Mouse (Mus musculus) splenic B cell, adult 2 months (primary cell): Measurements from ENCODE around the gene Atp11c.
A peak's percentile ranks its signal among the peaks of the same experiment; 100 is the strongest.

Source experiments
- DNase-seq: peaks from one replicate; pipeline ENCODE4 v3.0.0-alpha.2; 2011; ENCODE audit warnings: low read depth, low spot score
- H3K27me3 ChIP-seq: 2 replicates; pipeline ENCODE4 v1.6.1; 2012; ENCODE audit warnings: mild to moderate bottlenecking, low read length, moderate library complexity, mixed read lengths; ENCODE audit not compliant: control insufficient read depth, poor library complexity, insufficient read depth, severe bottlenecking
- H3K36me3 ChIP-seq: 2 replicates; pipeline ENCODE4 v1.6.1; 2012; ENCODE audit warnings: mild to moderate bottlenecking, low read length, moderate library complexity, mixed read lengths; ENCODE audit not compliant: control insufficient read depth, poor library complexity, insufficient read depth, severe bottlenecking

The Atp11c gene

GRCm38 (mm10) chrX:60414563-60415111 is 177.9 kb downstream of the Atp11c start:
- no peak for DNase-seq
- Histone ChIP-seq H3K36me3 (no peaks in the 10 kb centered on the region), H3K27me3 (no peaks in the 10 kb centered on the region)

DNA sequence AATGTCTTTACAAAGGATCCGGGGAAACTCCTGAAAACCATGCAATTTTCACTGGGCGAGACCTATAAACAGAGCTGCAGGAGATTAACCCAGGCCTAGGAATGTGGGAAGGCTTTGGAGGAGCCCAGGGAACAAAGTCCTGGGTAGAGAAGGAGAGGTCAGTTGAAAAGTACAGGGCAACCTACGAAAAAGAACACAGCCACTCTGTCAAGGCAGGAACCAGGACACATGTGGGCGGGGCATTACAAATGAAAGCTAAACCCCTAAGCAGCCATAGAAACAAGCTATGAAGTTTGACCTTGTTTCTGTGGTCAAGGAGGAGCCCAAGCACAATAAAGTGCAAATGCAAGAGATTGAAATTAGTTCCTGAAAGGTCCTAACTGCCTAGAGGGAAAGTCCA is 186.8 kb downstream of the Atp11c start:
- Histone ChIP-seq H3K36me3 (no peaks in the 10 kb centered on the region), H3K27me3 (no peaks in the 10 kb centered on the region)
- no peak for DNase-seq

GRCm38 (mm10) chrX:60404668-60405044 is 187.8 kb downstream of the Atp11c start:
- H3K36me3 ChIP-seq: no peaks in the 10 kb centered on the region
- peak; percentile 92 for DNase-seq
- no peaks in the 10 kb centered on the region for H3K27me3 ChIP-seq

DNA sequence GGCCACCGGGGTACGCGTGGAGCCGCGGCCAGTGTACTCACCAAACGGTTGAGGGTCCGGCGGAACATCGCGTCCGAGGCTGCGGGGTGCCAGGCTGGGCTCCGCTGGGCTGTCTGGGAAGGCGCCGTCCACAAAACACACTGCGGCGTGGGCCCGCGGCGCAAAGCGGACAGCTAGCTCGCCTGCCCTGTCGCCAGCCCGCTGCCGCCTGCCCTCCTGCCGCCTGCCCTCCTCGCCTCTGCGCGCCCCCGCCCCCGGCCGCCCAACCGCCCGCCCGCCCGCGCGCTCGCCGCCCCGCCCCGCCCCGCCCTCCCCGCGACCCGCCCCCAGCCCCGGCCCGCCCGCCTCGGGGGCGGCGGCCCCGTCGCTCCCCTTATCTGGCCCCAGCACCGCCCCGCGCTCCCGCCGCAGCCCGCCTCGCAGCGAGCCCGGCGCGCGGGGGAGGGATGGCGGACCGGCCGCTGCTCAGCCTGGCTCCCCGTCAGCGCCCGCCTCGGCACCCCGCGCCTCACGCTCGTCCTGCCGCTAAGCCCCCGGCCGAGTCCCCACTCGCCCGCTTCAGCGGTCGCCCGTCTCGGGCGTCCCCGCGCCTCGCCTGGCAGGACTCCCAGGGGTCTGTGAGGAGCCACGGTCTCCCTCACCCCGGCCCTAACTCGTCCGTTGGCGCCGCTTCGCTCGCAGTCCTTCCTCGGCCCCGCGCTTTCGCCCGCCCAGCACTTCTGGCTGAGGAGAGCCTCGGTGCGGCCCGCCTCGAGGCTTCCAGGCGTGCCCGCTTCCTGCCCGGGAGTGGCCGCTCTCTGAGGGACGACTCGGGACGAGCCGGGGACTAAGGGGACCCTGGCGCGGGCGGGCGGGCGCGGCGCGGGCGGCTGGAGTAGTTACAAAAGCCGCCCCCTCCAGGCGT is 188.5 kb downstream of the Atp11c start:
- Histone ChIP-seq H3K36me3 (no peaks in the 10 kb centered on the region), H3K27me3 (no peaks in the 10 kb centered on the region)
- peak; percentile 62 for DNase-seq

DNA sequence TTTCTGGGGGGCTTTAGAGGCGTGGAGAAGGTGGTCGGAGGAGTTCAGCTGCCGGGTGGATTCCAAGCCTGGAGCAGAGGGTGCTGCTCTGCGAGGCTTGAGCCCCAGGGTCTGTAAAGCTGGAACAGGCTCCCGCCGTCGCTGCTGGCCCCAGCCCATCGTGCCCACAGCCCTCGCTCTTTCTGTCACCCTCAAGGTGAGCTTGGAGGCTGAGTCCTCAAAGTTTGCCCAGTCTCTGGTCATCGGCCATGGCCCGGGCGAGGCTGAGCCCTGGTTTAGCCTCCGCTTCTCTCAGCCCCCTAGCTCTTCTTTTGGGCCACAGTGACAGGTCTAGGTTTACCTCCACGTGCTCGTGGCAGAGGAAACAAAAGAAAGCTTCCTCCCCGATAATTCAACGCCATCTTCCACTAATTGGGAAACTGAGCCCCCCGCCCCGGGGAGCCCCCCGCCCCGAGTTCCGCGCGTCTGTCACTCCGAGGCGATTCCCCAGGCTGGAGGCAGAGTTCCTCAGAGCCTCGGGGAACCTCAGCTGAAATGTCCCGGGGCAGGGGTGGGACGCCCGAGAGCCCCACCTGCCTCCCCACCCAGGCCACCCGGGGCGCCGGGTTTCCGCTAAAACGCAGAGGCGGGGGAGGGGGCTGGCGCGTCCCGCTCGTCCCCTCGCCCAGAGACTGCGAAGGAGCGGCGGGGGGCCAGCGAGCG is 189.3 kb downstream of the Atp11c start:
- Histone ChIP-seq H3K36me3 (no peaks in the 10 kb centered on the region), H3K27me3 (no peaks in the 10 kb centered on the region)
- peak; percentile 10 for DNase-seq

DNA sequence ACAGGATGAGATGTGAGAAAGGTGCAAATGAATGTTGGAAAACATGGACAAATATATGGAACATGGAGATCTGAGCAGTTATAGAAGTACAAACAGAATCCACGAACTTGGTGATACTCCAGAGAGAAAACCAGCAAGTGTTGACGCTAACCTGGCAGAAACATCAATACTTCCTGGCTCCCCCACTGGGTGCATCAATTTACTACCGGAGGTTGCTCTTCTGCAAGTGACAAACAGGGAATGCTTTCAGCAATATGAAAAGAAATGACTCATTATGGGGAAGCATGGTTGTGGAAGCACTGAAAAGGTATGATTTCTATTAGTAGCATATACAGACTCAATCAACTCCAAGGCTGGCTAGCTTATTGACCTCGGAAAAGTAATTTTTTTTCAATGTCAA is 198.2 kb downstream of the Atp11c start:
- H3K27me3 ChIP-seq: no peaks in the 10 kb centered on the region
- no peak for DNase-seq
- no peaks in the 10 kb centered on the region for H3K36me3 ChIP-seq

DNA sequence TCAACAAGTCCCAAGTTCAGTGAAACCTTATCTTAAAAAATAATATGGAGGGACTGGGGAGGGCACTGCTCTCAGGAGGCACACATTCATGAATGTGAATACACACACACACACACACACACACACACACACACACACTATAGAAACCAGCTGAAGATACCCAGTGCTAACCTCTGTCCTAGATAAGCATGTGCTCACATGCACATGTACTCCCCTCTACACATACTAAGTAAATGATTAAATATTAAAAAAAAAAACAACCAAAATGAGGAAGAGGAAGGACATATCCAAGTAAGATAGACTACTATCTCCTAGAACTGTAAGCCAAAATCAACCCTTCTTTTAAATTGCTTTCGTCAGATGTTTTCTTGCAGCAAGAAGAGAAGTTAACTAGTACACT is 205.6 kb downstream of the Atp11c start:
- H3K27me3 ChIP-seq: no peaks in the 10 kb centered on the region
- no peak for DNase-seq
- no peaks in the 10 kb centered on the region for H3K36me3 ChIP-seq

DNA sequence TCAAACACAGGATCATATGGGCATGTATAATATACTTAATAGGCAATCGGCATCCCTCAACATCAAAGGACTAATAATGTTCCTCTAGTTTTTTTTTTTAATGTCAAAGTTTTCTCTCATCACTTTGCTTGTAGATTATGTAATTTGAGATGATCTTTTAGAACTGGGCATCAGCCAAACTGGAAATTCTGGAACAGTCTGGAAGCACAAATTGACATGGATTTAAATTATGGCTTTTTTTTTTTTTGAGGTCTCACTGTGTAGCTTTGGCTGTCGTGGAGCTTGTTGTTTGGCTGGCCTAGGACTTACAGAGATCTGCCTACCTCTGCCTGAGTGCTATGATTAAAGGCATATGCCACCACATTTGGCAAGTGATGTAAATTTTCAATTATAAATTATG is 210.8 kb downstream of the Atp11c start:
- no peaks in the 10 kb centered on the region for H3K27me3 ChIP-seq
- H3K36me3 ChIP-seq: no peaks in the 10 kb centered on the region
- DNase-seq: no peak

- DNase-seq: no peak
These were observed 212.1 kb downstream of the Atp11c start for GRCm38 (mm10) chrX:60380386-60380785.

GRCm38 (mm10) chrX:60348741-60349140 is 243.8 kb downstream of the Atp11c start:
- Histone ChIP-seq H3K36me3 (no peaks in the 10 kb centered on the region), H3K27me3 (no peaks in the 10 kb centered on the region)
- DNase-seq: no peak

More at GRCm38 (mm10) chrX:60380386-60380785, 212.1 kb downstream of the Atp11c start:
- H3K27me3 ChIP-seq: no peaks in the 10 kb centered on the region
- no peaks in the 10 kb centered on the region for H3K36me3 ChIP-seq

GRCm38 (mm10) chrX:60345447-60345846 is 247.1 kb downstream of the Atp11c start:
- Histone ChIP-seq H3K27me3 (no peaks in the 10 kb centered on the region), H3K36me3 (no peaks in the 10 kb centered on the region)
- peak; percentile 33 for DNase-seq

GRCm38 (mm10) chrX:60344991-60345390 is 247.5 kb downstream of the Atp11c start:
- Histone ChIP-seq H3K36me3 (no peaks in the 10 kb centered on the region), H3K27me3 (no peaks in the 10 kb centered on the region)
- DNase-seq: no peak

DNA sequence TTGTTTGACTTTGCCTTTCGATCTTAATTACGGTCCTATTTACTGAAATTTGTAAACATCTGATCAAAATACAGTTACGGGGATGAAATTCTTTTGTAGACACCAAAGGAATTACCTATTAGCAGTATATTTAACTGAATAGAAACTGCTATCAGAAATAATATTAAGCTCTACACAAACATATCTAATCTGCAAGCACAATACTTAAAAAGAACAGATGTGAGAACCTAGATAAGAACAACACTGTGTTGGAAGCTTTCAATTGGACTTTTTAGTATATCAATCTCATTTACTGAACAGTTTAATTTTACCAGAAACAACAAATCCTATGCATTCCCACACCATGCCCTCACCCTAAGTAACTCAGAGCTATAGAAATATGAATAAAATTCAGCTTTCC is 262.8 kb downstream of the Atp11c start:
- DNase-seq: no peak
- Histone ChIP-seq H3K27me3 (no peaks in the 10 kb centered on the region), H3K36me3 (no peaks in the 10 kb centered on the region)

DNA sequence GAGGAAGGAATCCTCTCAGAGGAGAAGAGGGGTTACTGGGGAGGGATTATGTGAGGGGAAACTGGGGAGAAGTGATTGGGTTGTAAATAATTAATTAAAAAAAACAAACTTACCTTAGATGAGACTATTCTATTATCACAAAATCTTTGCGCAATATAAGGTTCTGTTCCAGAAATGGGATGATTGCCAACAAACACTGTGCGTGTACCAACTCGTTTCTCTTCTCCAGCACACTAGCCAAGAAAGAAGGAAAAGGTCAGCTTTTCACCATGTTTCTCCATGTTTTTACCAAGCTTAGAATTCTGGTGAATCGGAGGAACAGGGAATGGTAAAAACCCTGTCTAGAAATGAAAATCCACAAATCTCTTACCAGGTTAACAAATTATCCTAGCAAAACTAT is 271.2 kb downstream of the Atp11c start:
- DNase-seq: no peak
- no peaks in the 10 kb centered on the region for H3K27me3 ChIP-seq
- H3K36me3 ChIP-seq: no peaks in the 10 kb centered on the region

DNA sequence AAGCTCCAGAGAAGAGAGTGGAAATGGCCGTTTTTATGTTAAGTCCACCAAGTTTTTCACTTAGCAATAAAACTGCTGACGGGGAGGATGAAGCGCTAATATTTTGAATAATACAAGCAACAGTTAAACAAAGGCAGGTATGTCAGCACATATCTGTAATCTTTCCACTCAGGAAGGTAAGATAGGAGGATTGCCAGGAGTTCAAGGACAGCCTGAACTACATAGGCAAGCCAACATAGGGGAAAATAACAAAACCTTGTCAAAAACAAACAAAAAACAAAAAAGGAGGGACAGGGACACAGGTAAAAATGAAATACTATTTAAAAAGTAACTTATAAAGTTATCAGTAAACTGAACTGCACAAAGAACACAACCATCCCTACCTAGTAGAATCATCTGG is 274.8 kb downstream of the Atp11c start:
- DNase-seq: no peak
- H3K36me3 ChIP-seq: no peaks in the 10 kb centered on the region
- no peaks in the 10 kb centered on the region for H3K27me3 ChIP-seq
